Mouse (Mus musculus): Measurements from ENCODE around the gene Slc22a15. TPM values are rescaled to one million over a fixed set of nuclear protein-coding genes. Genes with fewer than 3 reads are reported as not detected.

Gene Slc22a15
- total RNA-seq, 2 experiments from 2014 or later = 8.5 to 9.6 TPM

DNA sequence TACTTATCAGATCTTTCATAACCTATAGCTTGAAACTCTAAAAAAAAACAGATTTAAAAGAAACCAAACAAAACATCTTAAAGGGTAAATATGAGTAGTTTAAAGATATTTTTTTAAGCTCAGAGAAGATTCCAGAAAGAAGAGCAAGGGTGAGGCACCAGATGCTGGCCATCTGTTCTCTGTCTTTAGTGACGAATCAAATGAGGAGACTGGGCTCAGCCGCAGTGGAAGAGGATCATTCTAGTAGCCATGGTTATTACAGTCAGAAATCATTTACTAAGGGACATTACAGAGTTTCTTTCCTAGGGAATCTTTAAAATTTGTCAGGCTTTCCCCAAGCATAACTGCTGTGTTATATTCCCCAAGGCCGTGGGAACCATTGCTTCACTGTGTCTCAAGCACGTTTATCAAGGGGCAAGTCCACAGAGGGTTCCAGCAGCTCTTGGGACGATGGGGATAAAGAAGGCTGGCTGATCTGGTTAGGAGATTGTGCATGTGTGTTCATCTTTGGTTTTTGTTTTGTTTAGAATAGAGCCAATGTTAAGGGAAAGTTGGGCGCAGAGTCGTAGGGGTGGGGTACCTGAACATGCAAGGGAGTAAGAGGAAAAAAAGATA is 51.1 kb downstream of the Slc22a15 start:
- DNase-seq (ENCODE audit: low spot score in 2 of 2) = no peak

DNA sequence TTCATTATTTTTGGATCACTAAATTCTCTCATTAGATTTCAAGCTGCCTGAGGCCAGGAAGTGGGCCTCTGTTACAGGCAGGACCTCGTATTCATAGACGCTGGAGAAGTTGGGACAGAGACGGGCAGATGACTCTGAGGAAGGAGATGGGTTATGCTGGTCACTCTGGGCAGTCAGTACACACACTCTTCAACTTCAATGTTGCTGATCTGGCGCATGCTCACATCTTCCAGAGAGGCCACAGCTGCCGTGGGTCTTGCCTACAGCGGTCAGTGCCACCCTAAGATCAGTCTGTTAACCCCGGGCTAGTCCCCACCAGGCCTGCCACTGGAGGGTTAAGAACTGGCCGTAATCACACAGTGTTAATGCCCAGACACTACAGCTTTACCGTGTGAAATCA is 52.3 kb downstream of the Slc22a15 start:
- DNase-seq (ENCODE audit: low spot score in 2 of 2) = no peak

DNA sequence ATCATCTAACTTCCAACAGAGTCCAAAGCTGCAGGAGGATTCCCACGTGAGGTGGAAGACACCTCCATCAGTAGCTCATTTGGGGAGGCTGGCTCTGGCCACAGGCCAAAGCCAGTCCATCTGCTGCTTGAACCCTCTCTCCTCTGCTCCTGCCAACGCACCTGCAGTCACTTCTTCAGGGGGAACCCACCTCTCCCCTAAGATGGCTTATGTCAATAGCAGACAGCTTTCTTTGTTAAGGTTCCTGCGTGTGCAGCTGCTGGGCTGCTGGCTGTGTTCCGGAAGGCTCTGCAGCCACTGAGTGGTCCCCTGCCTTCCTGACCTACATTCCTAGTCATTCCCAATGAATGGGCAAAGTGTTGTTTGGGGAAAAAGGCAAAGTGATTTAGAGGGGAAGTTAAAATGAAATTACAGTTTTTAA is 57.2 kb downstream of the Slc22a15 start:
- DNase-seq (ENCODE audit: low spot score in 2 of 2) = no peak

DNA sequence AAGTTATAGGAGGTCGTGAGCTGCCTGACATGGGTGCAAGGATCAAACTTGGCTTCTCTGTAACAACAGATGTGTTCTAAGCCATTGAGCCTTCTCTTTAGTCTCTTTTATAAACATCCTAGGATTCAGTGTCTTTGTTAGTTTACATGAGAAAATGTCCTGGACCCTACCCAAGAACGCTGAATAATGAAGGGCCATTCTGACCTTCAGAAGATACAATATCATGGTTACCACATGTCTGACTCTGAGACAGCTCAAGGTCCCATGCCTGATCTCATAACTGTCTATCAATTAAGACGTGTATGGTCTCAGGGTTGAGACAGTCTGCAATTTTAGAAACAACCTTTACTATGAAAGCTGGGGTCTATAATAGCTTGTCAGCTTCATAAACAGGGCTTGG is 62.4 kb downstream of the Slc22a15 start:
- peak in 1 of 2 experiments; percentile 12 for DNase-seq (ENCODE audit: low spot score in 2 of 2)

DNA sequence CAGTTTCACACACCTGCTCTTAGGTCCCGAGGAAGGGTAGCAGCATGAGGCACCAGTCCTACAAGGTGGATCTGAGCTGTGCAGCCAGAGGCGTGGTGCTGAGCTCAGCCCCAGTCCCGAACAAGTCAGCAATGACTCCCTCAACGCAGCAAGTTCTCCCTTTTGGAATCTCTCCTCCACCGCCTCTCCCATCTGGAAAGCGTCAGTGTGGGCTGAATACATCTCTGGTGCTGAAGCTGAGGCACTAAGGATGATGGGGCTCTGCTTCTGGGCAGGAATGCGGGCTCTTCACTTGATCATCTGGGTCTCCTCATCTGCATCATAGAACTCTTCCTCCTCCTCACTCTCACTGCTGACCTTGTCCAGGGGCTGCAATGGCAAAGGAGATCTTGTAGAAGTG is 64.1 kb downstream of the Slc22a15 start:
- no peak for DNase-seq (ENCODE audit: low spot score in 2 of 2)

DNA sequence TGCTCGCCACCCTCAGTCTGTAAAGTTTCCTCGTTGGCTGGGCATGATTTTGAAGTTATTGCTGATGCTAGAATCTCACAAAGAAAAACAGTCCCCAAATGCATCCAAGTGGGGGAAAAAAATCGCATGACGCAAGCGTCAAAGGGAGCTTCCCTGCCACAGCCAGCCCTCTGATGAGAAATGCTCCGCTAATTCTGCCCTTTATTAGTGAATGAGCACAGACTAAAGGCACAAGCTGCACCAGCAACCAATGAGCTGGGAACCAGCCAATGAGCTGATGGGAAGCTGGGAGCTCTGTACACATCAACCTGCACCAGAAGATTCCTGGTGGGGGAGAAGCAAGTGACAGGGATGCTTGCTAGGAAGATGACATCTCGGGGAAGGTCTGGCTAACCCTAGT is 64.5 kb downstream of the Slc22a15 start:
- DNase-seq (ENCODE audit: low spot score in 2 of 2) = no peak

- DNase-seq (ENCODE audit: low spot score in 2 of 2) = no peak
Observed at GRCm38 (mm10) chr3:101854075-101854474, 70.2 kb downstream of the Slc22a15 start.

DNA sequence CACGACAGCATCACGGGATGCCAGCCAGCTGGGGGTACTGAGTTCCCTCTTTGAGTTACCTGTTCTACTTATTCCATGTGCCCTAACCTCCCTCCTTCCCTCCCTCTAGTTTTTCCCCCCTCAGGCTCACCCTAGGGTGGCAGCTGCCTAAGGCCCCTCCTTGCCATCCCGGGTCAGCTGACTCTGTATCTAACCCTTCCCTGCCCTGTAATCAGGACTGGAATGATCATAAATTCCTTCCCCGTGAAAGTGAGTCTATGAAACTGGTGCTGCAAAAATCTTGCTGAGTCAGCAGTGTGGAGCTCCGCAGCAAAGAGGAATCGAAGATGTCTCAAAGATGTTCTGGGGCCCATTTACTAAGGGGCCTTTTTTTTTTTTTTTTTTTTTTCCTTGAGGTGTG is 72.9 kb downstream of the Slc22a15 start:
- DNase-seq (ENCODE audit: low spot score in 2 of 2) = no peak

DNA sequence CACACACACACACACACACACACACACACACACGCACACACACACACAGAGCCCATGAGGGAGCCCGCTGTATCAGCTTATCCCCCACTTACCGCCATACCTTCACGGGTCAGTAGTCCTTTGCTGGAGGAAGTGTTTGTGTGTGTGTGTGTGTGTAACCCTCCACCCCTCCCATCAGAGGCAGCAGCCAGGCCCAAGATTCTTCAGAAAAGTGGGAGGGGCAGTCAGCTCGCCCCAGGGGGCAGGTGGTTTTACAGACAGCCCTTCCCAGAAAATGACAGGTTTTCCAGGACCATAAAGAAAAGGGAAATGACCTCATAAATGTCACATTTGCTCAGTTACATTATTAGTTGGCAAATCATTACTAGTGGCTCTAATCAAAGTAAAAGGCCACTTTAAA is 75.4 kb downstream of the Slc22a15 start, which contains the start of gene Mab21l3:
Gene Mab21l3 (minus strand): TSS at position 144 of the 400 bp plus-strand sequence.
- no peak for DNase-seq (ENCODE audit: low spot score in 2 of 2)

DNA sequence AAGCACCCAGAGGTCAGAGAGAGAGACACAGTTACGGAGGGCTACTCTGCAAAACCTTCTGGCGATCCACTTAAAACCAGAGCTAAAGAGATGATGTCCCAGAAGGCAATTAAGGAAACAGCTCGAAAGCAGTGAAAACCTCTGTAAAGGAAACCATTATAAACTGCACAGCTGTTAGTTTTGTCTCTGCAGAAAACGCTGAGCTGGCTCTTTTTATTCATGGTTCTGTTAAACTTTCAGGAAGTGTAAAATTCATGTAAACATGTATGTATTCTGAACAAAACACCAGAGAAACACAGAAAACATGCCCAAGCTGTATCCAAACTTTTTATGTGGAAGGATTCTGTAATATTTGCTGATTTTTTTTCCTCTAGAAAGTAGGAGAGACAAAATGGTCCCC is 78.2 kb downstream of the Slc22a15 start:
- DNase-seq (ENCODE audit: low spot score in 2 of 2) = no peak

GRCm38 (mm10) chr3:101842372-101843094 is 81.7 kb downstream of the Slc22a15 start:
- no peak for DNase-seq (ENCODE audit: low spot score in 2 of 2)

- no peak for DNase-seq (ENCODE audit: low spot score in 2 of 2)
Observed at GRCm38 (mm10) chr3:101839327-101839726, 84.9 kb downstream of the Slc22a15 start.

DNA sequence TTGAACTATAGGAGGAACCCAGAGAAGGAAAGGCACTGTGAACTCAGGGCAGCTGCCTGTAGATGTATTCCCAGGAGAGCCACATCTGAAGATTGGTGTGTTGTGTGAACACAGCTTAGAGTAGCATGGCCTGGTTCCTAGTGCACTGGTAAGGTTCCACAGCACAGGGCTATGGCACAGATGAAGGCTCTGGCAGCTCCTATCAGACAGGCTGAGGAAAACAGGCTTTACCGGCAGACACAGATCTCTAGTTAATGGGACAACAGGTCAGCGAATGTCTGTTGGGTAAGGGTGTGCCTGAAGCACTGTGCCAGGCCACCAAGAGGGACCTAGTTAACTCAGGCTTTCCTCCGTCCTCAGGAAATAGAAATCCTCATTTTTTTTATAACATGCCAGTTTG is 87.3 kb downstream of the Slc22a15 start:
- no peak for DNase-seq (ENCODE audit: low spot score in 2 of 2)

DNA sequence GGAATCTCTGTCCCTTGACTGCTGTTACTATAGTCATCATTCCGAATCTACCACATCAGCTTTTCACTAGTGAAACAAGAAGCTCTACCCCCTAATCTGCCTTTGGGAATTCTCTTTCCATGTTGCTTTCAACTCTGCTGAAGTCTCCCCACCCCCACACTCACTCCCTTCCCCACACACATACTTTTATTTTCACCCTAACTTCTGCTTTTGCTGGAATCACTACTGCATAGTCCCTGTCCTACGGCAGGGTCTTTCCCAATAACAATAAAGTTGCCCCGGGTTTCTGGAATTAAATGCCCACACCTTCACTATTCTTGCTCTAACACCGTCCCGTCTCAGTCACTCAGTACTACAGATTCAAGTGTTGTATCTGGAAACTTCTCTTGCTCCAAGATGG is 87.7 kb downstream of the Slc22a15 start:
- no peak for DNase-seq (ENCODE audit: low spot score in 2 of 2)

- DNase-seq (ENCODE audit: low spot score in 2 of 2) = peak; percentile 60 to 61
Observed at GRCm38 (mm10) chr3:101836045-101836444, 88.2 kb downstream of the Slc22a15 start.

- peak in 1 of 2 experiments; percentile 47 for DNase-seq (ENCODE audit: low spot score in 2 of 2)
Observed at GRCm38 (mm10) chr3:101831189-101831858, 92.9 kb downstream of the Slc22a15 start.

GRCm38 (mm10) chr3:101829881-101830616 is 94.2 kb downstream of the Slc22a15 start:
- DNase-seq (ENCODE audit: low spot score in 2 of 2) = no peak

DNA sequence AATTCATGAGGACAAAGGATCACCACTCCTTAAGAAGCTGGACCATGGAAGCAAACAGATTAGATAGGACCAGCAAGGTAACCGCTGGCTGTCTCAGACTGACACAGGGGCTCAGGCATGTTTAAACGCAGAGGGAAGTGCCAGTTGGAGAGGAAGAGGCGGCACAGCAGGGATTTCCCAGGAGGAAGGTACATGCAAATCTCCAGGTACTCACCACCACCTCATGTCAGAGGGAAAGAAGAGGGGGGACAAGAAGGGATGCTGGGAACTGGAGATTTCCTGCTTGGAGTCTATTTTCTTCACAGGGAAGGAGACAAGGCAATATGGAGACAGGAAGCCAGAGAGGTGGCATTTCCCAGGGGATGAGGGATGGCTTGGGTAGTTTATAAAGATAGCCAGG is 95.7 kb downstream of the Slc22a15 start:
- no peak for DNase-seq (ENCODE audit: low spot score in 2 of 2)

- DNase-seq (ENCODE audit: low spot score in 2 of 2) = no peak
Observed at GRCm38 (mm10) chr3:101827220-101827715, 97.0 kb downstream of the Slc22a15 start.

GRCm38 (mm10) chr3:101824338-101824737 is 99.9 kb downstream of the Slc22a15 start:
- DNase-seq (ENCODE audit: low spot score in 2 of 2) = no peak

DNA sequence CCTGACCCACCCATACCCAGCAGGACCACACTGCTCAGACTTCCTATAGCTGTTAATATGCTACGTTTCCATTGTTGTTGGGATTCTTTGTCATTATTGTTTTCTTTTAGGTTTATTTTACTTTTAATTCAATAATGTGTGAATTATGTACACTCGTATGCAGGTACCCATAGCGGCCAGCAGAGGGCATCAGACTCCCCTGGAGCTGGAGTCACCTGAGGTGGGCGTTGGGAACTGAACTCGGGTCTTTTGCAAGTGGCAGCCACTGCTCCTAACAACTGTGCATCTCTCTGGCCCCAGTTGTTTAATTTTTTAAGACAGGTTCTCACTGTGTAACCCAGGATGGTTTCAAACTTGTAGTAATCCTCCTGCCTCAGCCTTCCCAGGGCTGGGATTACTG is 102.2 kb downstream of the Slc22a15 start:
- DNase-seq (ENCODE audit: low spot score in 2 of 2) = no peak

Measured in adrenal gland, adult 18-20 months (tissue).